Mouse (Mus musculus): ENCODE measurements around the gene Nt5c. TPM values are rescaled to one million over a fixed set of nuclear protein-coding genes. Genes with fewer than 3 reads are reported as not detected.
A peak's percentile ranks its signal among the peaks of the same experiment; 100 is the strongest.
"Not testable (repeated sequence)": the region's sequence is repeated elsewhere in the genome, so short reads cannot be mapped to it uniquely, and the experiment has no call there.

Nt5c gene
- 56.8 and 132 TPM in 2 replicates for polyA plus RNA-seq (2012; rRNA removed)

DNA sequence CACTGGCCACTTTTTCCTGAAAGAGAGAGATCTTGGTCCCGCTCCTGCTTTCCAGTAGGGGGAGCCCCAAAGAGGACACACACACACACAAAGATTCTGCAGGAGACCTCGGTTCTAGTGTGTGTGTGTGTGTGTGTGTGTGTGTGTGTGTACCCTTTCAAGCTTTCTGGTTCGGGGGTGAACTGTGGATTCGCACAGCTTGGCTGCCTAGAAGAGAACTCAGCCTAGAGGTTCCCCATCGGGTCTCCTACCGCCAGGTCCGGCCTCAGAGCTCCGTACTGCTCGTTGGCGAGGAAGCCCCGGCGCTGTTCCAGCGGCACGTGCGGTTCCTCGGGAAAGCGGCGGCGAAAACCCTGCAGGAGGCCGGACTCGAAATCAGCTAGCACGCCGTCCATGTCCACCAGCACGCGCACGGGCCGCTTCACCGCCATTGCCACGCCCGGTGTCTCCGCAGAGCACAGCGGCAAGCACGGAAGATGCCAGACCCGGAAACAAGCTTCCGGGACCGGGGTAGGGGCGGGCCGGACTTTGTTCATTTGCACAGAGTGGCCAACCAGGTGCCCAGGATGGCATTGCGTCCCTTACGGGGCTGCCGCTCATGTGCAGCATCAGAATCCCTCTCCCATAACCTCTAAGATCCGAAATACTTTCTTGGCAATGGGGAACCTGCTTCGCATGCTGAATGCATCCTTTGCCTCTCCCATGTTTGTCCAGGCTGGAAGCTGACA is at the start of gene Nt5c:
Gene Nt5c, minus strand, starts transcription at position 507 of the 728 bp plus-strand sequence.
- TF ChIP-seq POLR2A (IDR thresholded peaks at IDR 0.05; ENCODE audit: low read depth, low read length) (peak; percentile 83), CTCF (IDR thresholded peaks at IDR 0.05; ENCODE audit: extremely low read depth, insufficient read length, insufficient replicate concordance, low read depth, low read length) (peak; percentile 83; the same call in 1 of the 2 replicates)
- H3K27me3 ChIP-seq (ENCODE audit: control insufficient read depth, insufficient read depth, low read length): no peaks in the 10 kb centered on the region
- H3K4me3 ChIP-seq (ENCODE audit: low read depth, low read length): peak within 1 kb of the TSS; percentile 78
- H3K4me1 ChIP-seq (ENCODE audit: control insufficient read depth, insufficient read depth, insufficient read length, low read length): peaks cover 12% of the 10 kb centered on the region
- under 1% methylated on average over 43 of the region's 43 CpGs for WGBS
- peak within 1 kb of the TSS; percentile 67 for H3K27ac ChIP-seq (ENCODE audit: insufficient read depth, low read depth, low read length)
- peaks cover 19% of the 10 kb centered on the region for H3K36me3 ChIP-seq (ENCODE audit: control insufficient read depth, insufficient read depth, low read length)

DNA sequence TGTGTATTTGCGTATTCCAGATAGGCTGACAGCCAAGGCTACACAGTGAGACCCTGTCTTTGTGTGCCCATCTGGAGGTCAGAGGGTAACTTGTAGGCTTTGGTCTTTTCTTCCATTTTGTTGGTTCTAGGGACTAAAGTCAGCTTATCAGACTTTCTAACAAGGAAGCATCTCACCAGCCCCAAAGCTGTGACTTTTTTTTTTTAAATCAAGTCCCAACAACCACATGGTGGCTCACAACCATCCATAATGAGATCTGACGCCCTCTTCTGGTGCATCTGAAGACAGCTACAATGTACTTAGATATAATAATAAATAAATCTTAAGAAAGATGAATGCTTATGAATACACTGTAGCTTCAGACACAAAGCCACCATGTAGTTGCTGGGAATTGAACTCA is 46.4 kb upstream of the Nt5c start:
- WGBS: 40% methylated on average over 2 of the region's 2 CpGs
- H3K4me3 ChIP-seq (ENCODE audit: low read depth, low read length): no peak overlapping the region
- TF ChIP-seq POLR2A (IDR thresholded peaks at IDR 0.05; ENCODE audit: low read depth, low read length) (no peak), CTCF (IDR thresholded peaks at IDR 0.05; ENCODE audit: extremely low read depth, insufficient read length, insufficient replicate concordance, low read depth, low read length) (no peak)

DNA sequence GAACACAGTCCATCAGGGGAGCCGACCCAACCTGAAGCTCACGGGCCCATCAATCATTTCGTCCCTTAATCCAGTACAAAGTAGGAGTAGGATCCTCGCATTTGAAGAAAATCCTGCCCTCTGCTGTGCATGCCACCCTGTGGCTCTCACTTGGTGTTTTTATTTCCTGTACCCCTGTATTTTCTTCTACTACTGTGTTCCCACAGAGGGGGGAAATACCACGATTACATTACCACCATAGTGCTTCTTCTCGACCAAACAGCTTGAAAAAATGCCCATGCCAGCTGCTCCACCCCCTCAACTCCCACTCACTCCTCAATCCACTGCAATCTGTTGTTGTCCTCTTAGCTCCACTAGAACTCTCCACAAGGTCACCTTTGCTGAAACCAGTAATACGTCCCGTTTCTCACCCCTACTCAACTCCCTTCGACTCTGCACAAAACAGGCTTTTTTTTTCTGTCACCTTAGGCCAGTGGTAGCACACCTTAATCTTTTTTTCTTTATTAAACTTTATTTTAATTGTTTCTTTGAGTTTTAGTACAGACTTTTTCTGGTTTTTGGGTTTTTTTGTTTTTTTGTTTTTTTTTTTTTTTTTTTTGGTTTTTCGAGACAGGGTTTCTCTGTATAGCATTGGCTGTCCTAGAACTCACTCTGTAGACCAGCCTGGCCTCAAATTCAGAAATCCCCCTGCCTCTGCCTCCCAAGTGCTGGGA is 45.4 kb upstream of the Nt5c start:
- Histone ChIP-seq H3K36me3 (ENCODE audit: control insufficient read depth, insufficient read depth, low read length) (peaks cover 16% of the 10 kb centered on the region), H3K27ac (ENCODE audit: insufficient read depth, low read depth, low read length) (peak overlapping the region; percentile 66), H3K4me3 (ENCODE audit: low read depth, low read length) (no peak overlapping the region; the same call in 1 of the 2 replicates)

More for the DNA sequence above, 46.4 kb upstream of the Nt5c start:
- no peaks in the 10 kb centered on the region for H3K27me3 ChIP-seq (ENCODE audit: control insufficient read depth, insufficient read depth, low read length)
- H3K27ac ChIP-seq (ENCODE audit: insufficient read depth, low read depth, low read length): no peak overlapping the region
- H3K36me3 ChIP-seq (ENCODE audit: control insufficient read depth, insufficient read depth, low read length): peaks cover 6% of the 10 kb centered on the region
- H3K4me1 ChIP-seq (ENCODE audit: control insufficient read depth, insufficient read depth, insufficient read length, low read length): no peaks in the 10 kb centered on the region; the same call in 1 of the 2 replicates

DNA sequence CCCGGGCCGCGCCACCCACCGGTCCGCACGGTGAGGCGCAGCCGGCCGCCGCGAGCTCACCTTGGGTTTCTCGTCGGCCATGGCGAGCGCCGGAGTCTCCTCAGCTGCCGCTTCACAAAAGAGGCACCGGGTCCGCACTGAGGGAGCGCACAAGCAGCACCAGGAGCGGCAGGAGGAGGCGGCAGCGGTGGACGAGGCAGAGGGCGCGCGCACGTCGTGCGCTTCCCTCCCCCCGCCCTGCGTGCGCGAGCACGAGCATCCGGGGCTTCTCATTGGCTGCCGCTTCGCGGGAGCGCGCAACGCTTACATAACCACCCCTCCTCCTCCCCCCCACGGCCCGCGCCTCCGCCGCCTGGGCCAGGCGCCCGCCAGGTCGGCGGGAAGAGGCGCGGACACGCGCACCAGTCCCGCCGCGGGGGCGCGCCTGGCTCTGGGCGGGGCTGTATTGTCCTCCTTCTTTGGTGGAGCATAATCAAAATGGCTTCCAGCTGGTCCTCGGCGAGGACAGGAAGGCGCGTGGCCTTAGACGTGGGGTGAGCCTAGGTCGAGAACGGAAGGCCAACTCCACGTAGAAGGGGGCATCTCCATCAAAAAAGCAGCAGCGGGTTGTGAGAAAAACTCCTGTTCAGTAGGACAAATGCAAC is 44.5 kb upstream of the Nt5c start, which contains the start of gene Sumo2:
Gene Sumo2, minus strand, starts transcription at position 239 of the 644 bp plus-strand sequence.
- H3K27ac ChIP-seq (ENCODE audit: insufficient read depth, low read depth, low read length): peak within 1 kb of the TSS; percentile 90
- H3K4me1 ChIP-seq (ENCODE audit: control insufficient read depth, insufficient read depth, insufficient read length, low read length): no peaks in the 10 kb centered on the region; the same call in 1 of the 2 replicates
- WGBS: 2% methylated on average over 60 of the region's 70 CpGs
- TF ChIP-seq POLR2A (IDR thresholded peaks at IDR 0.05; ENCODE audit: low read depth, low read length) (peak; percentile 41), CTCF (IDR thresholded peaks at IDR 0.05; ENCODE audit: extremely low read depth, insufficient read length, insufficient replicate concordance, low read depth, low read length) (no peak)
- H3K27me3 ChIP-seq (ENCODE audit: control insufficient read depth, insufficient read depth, low read length): no peaks in the 10 kb centered on the region
- peak within 1 kb of the TSS; percentile 85 for H3K4me3 ChIP-seq (ENCODE audit: low read depth, low read length)
- peaks cover 23% of the 10 kb centered on the region for H3K36me3 ChIP-seq (ENCODE audit: control insufficient read depth, insufficient read depth, low read length)

More for the DNA sequence above, 45.4 kb upstream of the Nt5c start:
- TF ChIP-seq CTCF (IDR thresholded peaks at IDR 0.05; ENCODE audit: extremely low read depth, insufficient read length, insufficient replicate concordance, low read depth, low read length): no peak; the same call in 1 of the 2 replicates
- no peak for TF ChIP-seq POLR2A (IDR thresholded peaks at IDR 0.05; ENCODE audit: low read depth, low read length)
- Histone ChIP-seq H3K4me1 (ENCODE audit: control insufficient read depth, insufficient read depth, insufficient read length, low read length) (no peaks in the 10 kb centered on the region; the same call in 1 of the 2 replicates), H3K27me3 (ENCODE audit: control insufficient read depth, insufficient read depth, low read length) (no peaks in the 10 kb centered on the region)
- 82% methylated on average over 10 of the region's 10 CpGs for WGBS

DNA sequence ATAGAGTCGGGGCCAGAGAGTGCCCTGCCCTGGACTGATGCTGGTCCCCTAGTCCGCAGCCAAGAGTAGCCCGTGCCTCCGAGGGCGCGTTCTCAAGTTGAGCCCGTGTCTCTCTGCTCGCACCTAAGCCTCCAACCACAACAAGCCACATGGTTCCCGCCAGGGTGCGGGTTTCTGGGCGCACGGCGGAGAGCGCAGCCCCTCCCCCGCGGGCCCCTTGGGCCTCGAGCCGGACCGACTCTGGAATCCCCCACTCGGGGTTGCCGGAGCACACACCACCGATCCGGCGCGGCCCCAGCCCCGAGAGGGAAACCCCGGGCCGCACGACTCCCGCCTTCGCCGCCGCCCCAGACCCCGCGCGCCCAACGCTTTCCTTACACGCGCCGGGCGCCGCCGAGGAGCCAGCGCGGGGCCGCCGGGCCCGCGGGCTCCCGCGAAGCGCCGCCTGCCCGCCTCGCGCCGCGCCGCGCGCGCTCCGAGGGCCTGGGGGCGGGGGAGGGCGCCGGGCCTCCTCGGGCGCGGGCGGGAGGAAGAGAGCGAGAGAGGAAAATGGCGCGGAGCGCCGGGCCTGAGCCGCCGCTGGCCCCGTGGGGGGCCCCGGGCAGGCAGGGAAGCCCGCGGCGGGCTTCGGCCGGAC is 43.9 kb upstream of the Nt5c start:
- under 1% methylated on average over 82 of the region's 84 CpGs for WGBS

DNA sequence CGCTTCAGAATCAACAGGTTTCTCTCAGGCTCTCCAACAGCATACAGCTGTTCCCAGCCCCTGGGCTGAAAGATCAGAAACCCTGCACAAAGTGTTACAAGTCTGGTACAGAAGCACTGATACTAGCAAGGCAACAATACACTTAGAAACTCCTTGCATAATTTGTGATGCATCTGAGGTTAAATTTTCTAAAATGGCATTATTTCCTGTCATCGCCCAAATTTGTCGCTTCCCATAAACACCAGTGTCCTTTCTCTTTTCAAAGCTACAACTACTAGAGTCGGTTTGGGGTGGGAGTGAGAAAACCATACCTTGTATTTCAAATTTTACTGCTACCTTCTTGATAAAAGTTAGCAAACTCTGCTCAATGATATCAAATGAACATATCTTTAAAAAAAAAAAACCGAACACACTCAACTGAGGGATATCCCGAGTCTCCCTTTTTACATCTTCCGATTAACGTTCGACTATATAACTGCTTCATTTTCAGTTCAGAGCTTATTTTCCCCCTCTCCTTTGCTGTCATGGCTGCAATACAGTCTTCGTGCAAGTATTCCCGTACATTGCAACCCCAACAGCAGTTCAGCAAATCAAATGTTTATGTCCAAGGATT is 43.2 kb upstream of the Nt5c start:
- Histone ChIP-seq H3K4me3 (ENCODE audit: low read depth, low read length) (peak overlapping the region; percentile 85), H3K36me3 (ENCODE audit: control insufficient read depth, insufficient read depth, low read length) (peaks cover 27% of the 10 kb centered on the region), H3K4me1 (ENCODE audit: control insufficient read depth, insufficient read depth, insufficient read length, low read length) (no peaks in the 10 kb centered on the region; the same call in 1 of the 2 replicates), H3K27me3 (ENCODE audit: control insufficient read depth, insufficient read depth, low read length) (no peaks in the 10 kb centered on the region), H3K27ac (ENCODE audit: insufficient read depth, low read depth, low read length) (peak overlapping the region; percentile 76)
- TF ChIP-seq CTCF (IDR thresholded peaks at IDR 0.05; ENCODE audit: extremely low read depth, insufficient read length, insufficient replicate concordance, low read depth, low read length): no peak
- no peak for TF ChIP-seq POLR2A (IDR thresholded peaks at IDR 0.05; ENCODE audit: low read depth, low read length)
- WGBS: 1% methylated on average over 11 of the region's 11 CpGs

More for the DNA sequence above, 43.9 kb upstream of the Nt5c start:
- TF ChIP-seq CTCF (IDR thresholded peaks at IDR 0.05; ENCODE audit: extremely low read depth, insufficient read length, insufficient replicate concordance, low read depth, low read length) (no peak), POLR2A (IDR thresholded peaks at IDR 0.05; ENCODE audit: low read depth, low read length) (no peak)
- no peaks in the 10 kb centered on the region for H3K27me3 ChIP-seq (ENCODE audit: control insufficient read depth, insufficient read depth, low read length)
- H3K36me3 ChIP-seq (ENCODE audit: control insufficient read depth, insufficient read depth, low read length): peaks cover 23% of the 10 kb centered on the region
- H3K27ac ChIP-seq (ENCODE audit: insufficient read depth, low read depth, low read length): peak overlapping the region; percentile 90
- no peaks in the 10 kb centered on the region; the same call in 1 of the 2 replicates for H3K4me1 ChIP-seq (ENCODE audit: control insufficient read depth, insufficient read depth, insufficient read length, low read length)
- H3K4me3 ChIP-seq (ENCODE audit: low read depth, low read length): peak overlapping the region; percentile 85

DNA sequence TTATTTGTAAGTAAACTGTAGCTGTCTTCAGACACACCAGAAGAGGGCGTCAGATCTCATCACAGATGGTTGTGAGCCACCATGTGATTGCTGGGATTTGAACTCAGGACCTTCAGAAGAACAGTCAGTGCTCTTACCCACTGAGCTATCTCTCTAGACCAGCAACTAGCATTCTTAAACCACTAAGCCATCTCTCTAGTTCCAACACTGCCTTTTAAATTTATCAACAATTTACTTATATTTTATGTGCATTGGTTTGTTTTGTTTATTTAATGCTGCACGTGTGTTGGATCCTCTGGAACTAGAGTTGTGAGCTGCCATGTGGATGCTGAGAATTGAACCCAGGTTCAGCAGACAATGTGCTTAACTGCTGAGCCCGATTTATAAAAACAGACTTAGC is 34.8 kb upstream of the Nt5c start:
- not testable (repeated sequence) for H3K4me1 ChIP-seq (ENCODE audit: control insufficient read depth, insufficient read depth, insufficient read length, low read length); H3K27ac ChIP-seq (ENCODE audit: insufficient read depth, low read depth, low read length); H3K4me3 ChIP-seq (ENCODE audit: low read depth, low read length); H3K27me3 ChIP-seq (ENCODE audit: control insufficient read depth, insufficient read depth, low read length)
- peaks cover 53% of the 10 kb centered on the region for H3K36me3 ChIP-seq (ENCODE audit: control insufficient read depth, insufficient read depth, low read length)
- WGBS: 80% methylated on average over 3 of the region's 3 CpGs
